Mouse (Mus musculus): ENCODE data around the gene Hoxa7. TPM values are rescaled to one million over a fixed set of nuclear protein-coding genes. Genes with fewer than 3 reads are reported as not detected.

Hoxa7 gene
- total RNA-seq, 2 experiments from 2014 or later: not detected

GRCm38 (mm10) chr6:52205638-52206621 lies 15.7 kb downstream of the Hoxa7 start:
- DNase-seq (ENCODE audit: low spot score in 2 of 2): no peak
- intact Hi-C loops (cut with DNase I): no loop called here

- intact Hi-C loops (cut with DNase I): no loop called here
Measured at GRCm38 (mm10) chr6:52205221-52205620, 16.4 kb downstream of the Hoxa7 start.

GRCm38 (mm10) chr6:52204050-52204752 lies 17.5 kb downstream of the Hoxa7 start, which contains the start of gene Hoxa5:
Gene Hoxa5, minus strand, starts transcription at chr6:52204587.
- no peak for DNase-seq (ENCODE audit: low spot score in 2 of 2)
- intact Hi-C loops (cut with DNase I): loop anchor here (5.0 kb wide), 1 partner anchor 332 kb away; no protein-coding TSS in a partner anchor

More at GRCm38 (mm10) chr6:52205221-52205620, 16.4 kb downstream of the Hoxa7 start:
- no peak for DNase-seq (ENCODE audit: low spot score in 2 of 2)

GRCm38 (mm10) chr6:52203371-52204049 lies 18.1 kb downstream of the Hoxa7 start:
- no peak for DNase-seq (ENCODE audit: low spot score in 2 of 2)
- intact Hi-C loops (cut with DNase I): loop anchor here (5.0 kb wide), 1 partner anchor 331 kb away; no protein-coding TSS in a partner anchor

- intact Hi-C loops (cut with DNase I): loop anchor here (5.0 kb wide), 1 partner anchor 331 kb away; no protein-coding TSS in a partner anchor
- DNase-seq (ENCODE audit: low spot score in 2 of 2): no peak
Measured at GRCm38 (mm10) chr6:52203121-52203370, 18.6 kb downstream of the Hoxa7 start.

GRCm38 (mm10) chr6:52202362-52203120 lies 19.1 kb downstream of the Hoxa7 start:
- intact Hi-C loops (cut with DNase I): loop anchor here (5.0 kb wide), 1 partner anchor 330 kb away; no protein-coding TSS in a partner anchor
- DNase-seq (ENCODE audit: low spot score in 2 of 2): no peak

- intact Hi-C loops (cut with DNase I): loop anchor here (5.0 kb wide), 1 partner anchor 329 kb away; no protein-coding TSS in a partner anchor
- DNase-seq (ENCODE audit: low spot score in 2 of 2): no peak
Measured at GRCm38 (mm10) chr6:52201269-52201668, 20.4 kb downstream of the Hoxa7 start.

- DNase-seq (ENCODE audit: low spot score in 2 of 2): no peak
- intact Hi-C loops (cut with DNase I): loop anchor here (5.0 kb wide), 1 partner anchor 328 kb away; no protein-coding TSS in a partner anchor
Measured at GRCm38 (mm10) chr6:52200751-52201250, 20.9 kb downstream of the Hoxa7 start.

GRCm38 (mm10) chr6:52200073-52200750 lies 21.4 kb downstream of the Hoxa7 start:
- DNase-seq (ENCODE audit: low spot score in 2 of 2): no peak
- intact Hi-C loops (cut with DNase I): loop anchor here (5.0 kb wide), 1 partner anchor 328 kb away; no protein-coding TSS in a partner anchor

- no peak for DNase-seq (ENCODE audit: low spot score in 2 of 2)
- intact Hi-C loops (cut with DNase I): loop anchor here (2.0 kb wide), 1 partner anchor 194 kb away; no protein-coding TSS in a partner anchor
Measured at GRCm38 (mm10) chr6:52197271-52197670, 24.4 kb downstream of the Hoxa7 start.

- DNase-seq (ENCODE audit: low spot score in 2 of 2): no peak
- intact Hi-C loops (cut with DNase I): loop anchor here (2.0 kb wide), 1 partner anchor 194 kb away; no protein-coding TSS in a partner anchor
Measured at GRCm38 (mm10) chr6:52196811-52197210, 24.8 kb downstream of the Hoxa7 start.

- no peak for DNase-seq (ENCODE audit: low spot score in 2 of 2)
- intact Hi-C loops (cut with DNase I): no loop called here
Measured at GRCm38 (mm10) chr6:52194690-52195089, 27.0 kb downstream of the Hoxa7 start.

GRCm38 (mm10) chr6:52191860-52192550 lies 29.6 kb downstream of the Hoxa7 start:
- intact Hi-C loops (cut with DNase I): no loop called here

GRCm38 (mm10) chr6:52190906-52191810 lies 30.5 kb downstream of the Hoxa7 start, which contains the start of gene Hoxa4:
Gene Hoxa4, minus strand, starts transcription at chr6:52191753.
- DNase-seq (ENCODE audit: low spot score in 2 of 2): no peak
- intact Hi-C loops (cut with DNase I): no loop called here

More at GRCm38 (mm10) chr6:52191860-52192550, 29.6 kb downstream of the Hoxa7 start:
- DNase-seq (ENCODE audit: low spot score in 2 of 2): peak in 1 of 2 experiments; percentile 32

- intact Hi-C loops (cut with DNase I): no loop called here
- DNase-seq (ENCODE audit: low spot score in 2 of 2): no peak
Measured at GRCm38 (mm10) chr6:52190410-52190809, 31.2 kb downstream of the Hoxa7 start.

- intact Hi-C loops (cut with DNase I): no loop called here
Measured at GRCm38 (mm10) chr6:52189909-52190308, 31.7 kb downstream of the Hoxa7 start.

More at GRCm38 (mm10) chr6:52189909-52190308, 31.7 kb downstream of the Hoxa7 start:
- DNase-seq (ENCODE audit: low spot score in 2 of 2): no peak
